Mouse (Mus musculus): ENCODE results near the gene Memo1. TPM values are rescaled to one million over a fixed set of nuclear protein-coding genes. Genes with fewer than 3 reads are reported as not detected.

Memo1 gene
- polyA plus RNA-seq, 1 experiment from 2014 or later: 86.4 TPM

DNA sequence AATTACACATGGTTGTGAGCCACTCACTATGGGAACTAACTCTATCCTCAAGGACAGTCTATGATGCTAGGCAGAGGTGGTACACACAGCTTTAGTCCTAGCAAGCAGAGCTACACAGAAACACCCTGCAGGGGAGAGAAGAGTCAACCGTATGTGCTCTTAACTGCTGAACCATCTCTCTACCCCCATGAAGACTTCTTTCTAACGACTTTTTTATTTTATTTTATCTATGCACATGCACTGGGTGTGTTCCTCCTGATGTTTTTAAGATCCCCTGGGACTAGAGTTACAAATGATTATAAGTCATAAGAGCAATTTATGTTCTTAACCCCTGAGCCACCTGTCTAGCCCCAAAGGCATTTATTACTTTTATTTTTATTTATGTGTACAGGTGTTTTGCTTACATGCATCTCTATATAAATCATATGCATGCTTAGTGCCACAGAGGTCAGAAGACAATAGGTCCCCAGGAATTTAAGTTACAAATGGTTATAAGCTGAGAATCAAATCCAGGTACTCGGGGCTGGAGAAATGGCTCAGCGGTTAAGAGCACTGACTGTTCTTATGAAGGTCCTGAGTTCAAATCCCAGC is 9.1 kb downstream of the Memo1 start:
- no peaks in the 10 kb centered on the region for H3K4me1 ChIP-seq (ENCODE audit: control insufficient read depth, insufficient read depth, low read length)
- no peaks in the 10 kb centered on the region for H3K9me3 ChIP-seq (ENCODE audit: control insufficient read depth, low read length)
- H3K9ac ChIP-seq (ENCODE audit: low read length): no peak overlapping the region
- no peak for ATAC-seq (ENCODE audit: insufficient read depth, low FRiP score, low TSS enrichment)
- no peak overlapping the region for H3K4me2 ChIP-seq (ENCODE audit: low read depth)
- WGBS: 89% methylated on average over 4 of the region's 4 CpGs
- no peak for DNase-seq (ENCODE audit: low spot score)
- H3K27ac ChIP-seq (ENCODE audit: low read depth, low read length): no peak overlapping the region
- H3K27me3 ChIP-seq (ENCODE audit: control insufficient read depth, insufficient read depth, low read length): no peaks in the 10 kb centered on the region
- no peak overlapping the region for H3K4me3 ChIP-seq (ENCODE audit: low read depth, low read length)
- no peaks in the 10 kb centered on the region for H3K36me3 ChIP-seq (ENCODE audit: control insufficient read depth, insufficient read depth, low read length)

DNA sequence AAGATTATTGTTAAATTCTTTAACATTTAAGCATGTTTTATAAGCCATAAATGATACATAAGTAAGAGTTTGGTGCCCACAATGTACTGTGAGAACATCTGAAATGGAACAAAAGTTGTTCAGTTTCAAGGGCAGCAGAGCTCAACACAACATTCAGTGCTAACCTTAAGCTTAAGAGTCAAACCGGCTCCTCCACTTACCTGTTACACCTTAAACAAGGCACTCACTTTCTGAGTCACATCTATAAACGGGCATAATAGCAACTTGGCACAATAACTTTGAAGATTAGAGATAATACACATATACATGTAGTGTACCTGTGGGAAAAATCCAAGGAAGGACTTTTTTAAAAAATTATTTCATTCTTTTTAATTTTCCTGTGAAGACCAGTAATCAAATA is 9.6 kb downstream of the Memo1 start:
- Histone ChIP-seq H3K4me3 (ENCODE audit: low read depth, low read length) (no peak overlapping the region), H3K27ac (ENCODE audit: low read depth, low read length) (no peak overlapping the region), H3K4me1 (ENCODE audit: control insufficient read depth, insufficient read depth, low read length) (no peaks in the 10 kb centered on the region), H3K36me3 (ENCODE audit: control insufficient read depth, insufficient read depth, low read length) (no peaks in the 10 kb centered on the region), H3K4me2 (ENCODE audit: low read depth) (no peak overlapping the region), H3K27me3 (ENCODE audit: control insufficient read depth, insufficient read depth, low read length) (no peaks in the 10 kb centered on the region), H3K9ac (ENCODE audit: low read length) (no peak overlapping the region), H3K9me3 (ENCODE audit: control insufficient read depth, low read length) (no peaks in the 10 kb centered on the region)
- DNase-seq (ENCODE audit: low spot score) (no peak), ATAC-seq (ENCODE audit: insufficient read depth, low FRiP score, low TSS enrichment) (no peak)
- 87% methylated on average over 2 of the region's 2 CpGs for WGBS

DNA sequence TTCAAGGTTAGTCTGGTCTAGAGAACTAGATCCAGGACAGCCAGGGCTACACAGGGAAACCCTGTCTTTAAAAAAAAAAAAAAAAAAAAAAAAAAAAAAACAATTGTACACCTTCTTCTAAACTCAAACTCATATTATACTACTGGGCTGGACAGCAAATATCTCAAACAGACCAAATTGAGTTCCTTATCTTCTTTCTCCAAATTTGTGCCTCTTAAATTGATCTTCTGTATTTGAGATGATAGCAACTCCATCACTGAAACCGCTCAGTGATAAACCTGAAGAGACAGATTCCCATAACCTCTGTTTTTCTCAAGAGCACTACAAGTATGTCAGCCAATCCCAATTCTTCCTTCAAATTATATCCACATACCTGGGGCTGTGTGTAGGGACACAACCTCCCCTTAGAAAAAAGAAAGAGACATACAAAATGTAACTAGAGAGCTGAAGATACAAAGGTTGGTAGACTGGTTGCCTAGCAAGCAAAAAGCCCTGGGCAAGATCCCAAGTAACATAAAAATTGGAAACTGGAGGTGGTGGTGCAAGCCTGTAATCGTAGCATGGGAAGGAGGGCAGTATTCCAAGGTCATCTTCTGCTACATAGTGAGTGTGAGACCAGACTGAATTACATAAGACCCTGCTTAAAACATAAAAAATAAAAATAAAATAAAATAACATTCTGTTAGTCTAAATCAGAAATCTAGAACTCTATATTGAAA is 10.8 kb downstream of the Memo1 start:
- 93% methylated on average over 2 of the region's 2 CpGs for WGBS
- Histone ChIP-seq H3K27ac (ENCODE audit: low read depth, low read length) (no peak overlapping the region), H3K9ac (ENCODE audit: low read length) (no peak overlapping the region), H3K4me1 (ENCODE audit: control insufficient read depth, insufficient read depth, low read length) (no peaks in the 10 kb centered on the region), H3K4me3 (ENCODE audit: low read depth, low read length) (no peak overlapping the region), H3K27me3 (ENCODE audit: control insufficient read depth, insufficient read depth, low read length) (no peaks in the 10 kb centered on the region), H3K4me2 (ENCODE audit: low read depth) (no peak overlapping the region), H3K9me3 (ENCODE audit: control insufficient read depth, low read length) (no peaks in the 10 kb centered on the region), H3K36me3 (ENCODE audit: control insufficient read depth, insufficient read depth, low read length) (no peaks in the 10 kb centered on the region)
- DNase-seq (ENCODE audit: low spot score) (no peak), ATAC-seq (ENCODE audit: insufficient read depth, low FRiP score, low TSS enrichment) (no peak)

DNA sequence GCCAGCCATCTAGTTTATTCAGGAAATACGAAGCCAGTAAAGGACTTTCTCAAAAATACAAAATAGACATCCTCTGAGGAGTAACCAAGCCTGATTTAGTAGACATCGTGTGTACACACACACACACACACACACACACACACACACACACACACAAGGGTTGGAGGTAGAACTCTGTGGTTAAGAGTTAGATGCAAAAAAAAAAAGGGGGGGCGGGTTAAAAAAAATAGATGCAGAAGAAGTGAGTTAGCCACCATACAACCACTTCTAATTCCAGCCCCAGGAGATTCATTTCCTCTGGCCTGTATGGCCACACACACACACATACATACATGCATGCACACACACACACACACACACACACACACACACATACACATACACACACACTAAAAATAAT is 13.3 kb downstream of the Memo1 start:
- ATAC-seq (ENCODE audit: insufficient read depth, low FRiP score, low TSS enrichment) (no peak), DNase-seq (ENCODE audit: low spot score) (no peak)
- Histone ChIP-seq H3K9ac (ENCODE audit: low read length) (no peak overlapping the region), H3K4me1 (ENCODE audit: control insufficient read depth, insufficient read depth, low read length) (no peaks in the 10 kb centered on the region), H3K9me3 (ENCODE audit: control insufficient read depth, low read length) (no peaks in the 10 kb centered on the region), H3K4me2 (ENCODE audit: low read depth) (no peak overlapping the region), H3K36me3 (ENCODE audit: control insufficient read depth, insufficient read depth, low read length) (no peaks in the 10 kb centered on the region), H3K4me3 (ENCODE audit: low read depth, low read length) (no peak overlapping the region), H3K27ac (ENCODE audit: low read depth, low read length) (no peak overlapping the region), H3K27me3 (ENCODE audit: control insufficient read depth, insufficient read depth, low read length) (no peaks in the 10 kb centered on the region)
- 93% methylated on average over 3 of the region's 3 CpGs for WGBS

DNA sequence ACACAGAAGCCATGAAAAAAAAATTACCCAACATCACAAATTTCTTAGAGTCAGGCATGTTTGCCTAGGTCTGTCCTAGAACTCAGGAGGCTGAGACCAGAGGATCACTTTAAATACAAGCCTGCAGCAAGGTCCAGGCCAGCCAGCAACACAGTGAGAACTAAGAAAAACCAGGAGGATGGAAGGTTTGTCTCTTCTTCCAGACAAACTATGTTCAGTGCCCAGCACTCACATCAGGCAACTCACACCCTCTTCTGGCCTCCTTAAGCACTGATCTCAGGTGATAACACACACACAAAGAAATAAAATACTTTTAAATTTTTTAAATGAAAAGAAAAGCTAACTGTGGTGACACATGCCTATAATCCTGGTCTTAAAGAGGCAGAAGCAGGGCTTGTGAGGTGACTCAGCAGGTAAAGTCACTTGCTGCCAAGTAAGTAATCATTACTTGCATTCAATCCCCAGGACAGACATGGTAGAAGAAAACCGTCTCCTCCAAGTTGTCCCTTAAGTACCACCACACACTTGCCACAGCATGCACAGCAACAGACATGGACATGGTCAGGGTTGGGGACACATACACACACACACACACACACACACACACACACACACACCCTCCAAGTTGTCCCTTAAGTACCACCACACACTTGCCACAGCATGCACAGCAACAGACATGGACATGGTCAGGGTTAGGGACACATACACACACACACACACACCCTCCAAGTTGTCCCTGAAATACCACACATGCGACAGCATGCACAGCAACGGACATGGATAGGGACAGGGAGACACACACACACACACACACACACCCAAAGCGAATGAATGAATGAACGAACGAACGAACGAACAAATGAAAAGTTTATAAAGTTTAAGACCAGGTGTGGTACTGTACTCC is 16.1 kb downstream of the Memo1 start:
- H3K36me3 ChIP-seq (ENCODE audit: control insufficient read depth, insufficient read depth, low read length): no peaks in the 10 kb centered on the region
- ATAC-seq (ENCODE audit: insufficient read depth, low FRiP score, low TSS enrichment) (no peak), DNase-seq (ENCODE audit: low spot score) (no peak)
- no peak overlapping the region for H3K27ac ChIP-seq (ENCODE audit: low read depth, low read length)
- no peak overlapping the region for H3K9ac ChIP-seq (ENCODE audit: low read length)
- 92% methylated on average over 8 of the region's 8 CpGs for WGBS
- H3K9me3 ChIP-seq (ENCODE audit: control insufficient read depth, low read length): no peaks in the 10 kb centered on the region
- no peak overlapping the region for H3K4me2 ChIP-seq (ENCODE audit: low read depth)
- H3K4me3 ChIP-seq (ENCODE audit: low read depth, low read length): no peak overlapping the region
- no peaks in the 10 kb centered on the region for H3K27me3 ChIP-seq (ENCODE audit: control insufficient read depth, insufficient read depth, low read length)
- no peaks in the 10 kb centered on the region for H3K4me1 ChIP-seq (ENCODE audit: control insufficient read depth, insufficient read depth, low read length)

DNA sequence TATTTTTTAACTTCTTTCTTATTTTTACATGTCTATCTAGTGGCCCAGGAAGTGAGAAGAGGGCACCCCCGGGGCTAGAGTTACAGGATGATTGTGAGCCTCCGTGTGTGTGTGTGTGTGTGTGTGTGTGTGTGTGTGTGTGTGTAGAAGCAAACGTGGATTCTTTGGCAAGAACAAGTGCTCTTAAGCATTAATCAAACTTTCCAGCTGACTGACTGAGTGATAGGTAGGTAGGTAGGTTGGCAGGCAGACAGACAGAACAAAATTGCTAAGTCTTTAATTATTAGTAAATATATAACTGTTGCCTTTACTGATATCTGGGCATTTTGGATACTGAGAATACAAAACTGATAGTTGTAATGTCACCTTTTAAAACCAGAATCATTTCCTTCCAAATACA is 20.9 kb downstream of the Memo1 start:
- H3K4me1 ChIP-seq (ENCODE audit: control insufficient read depth, insufficient read depth, low read length): no peaks in the 10 kb centered on the region
- no peak overlapping the region for H3K4me3 ChIP-seq (ENCODE audit: low read depth, low read length)
- ATAC-seq (ENCODE audit: insufficient read depth, low FRiP score, low TSS enrichment) (no peak), DNase-seq (ENCODE audit: low spot score) (no peak)
- 89% methylated on average over 3 of the region's 3 CpGs for WGBS
- H3K36me3 ChIP-seq (ENCODE audit: control insufficient read depth, insufficient read depth, low read length): no peaks in the 10 kb centered on the region
- no peaks in the 10 kb centered on the region for H3K27me3 ChIP-seq (ENCODE audit: control insufficient read depth, insufficient read depth, low read length)
- no peak overlapping the region for H3K27ac ChIP-seq (ENCODE audit: low read depth, low read length)
- H3K9ac ChIP-seq (ENCODE audit: low read length): no peak overlapping the region
- H3K9me3 ChIP-seq (ENCODE audit: control insufficient read depth, low read length): no peaks in the 10 kb centered on the region
- no peak overlapping the region for H3K4me2 ChIP-seq (ENCODE audit: low read depth)

DNA sequence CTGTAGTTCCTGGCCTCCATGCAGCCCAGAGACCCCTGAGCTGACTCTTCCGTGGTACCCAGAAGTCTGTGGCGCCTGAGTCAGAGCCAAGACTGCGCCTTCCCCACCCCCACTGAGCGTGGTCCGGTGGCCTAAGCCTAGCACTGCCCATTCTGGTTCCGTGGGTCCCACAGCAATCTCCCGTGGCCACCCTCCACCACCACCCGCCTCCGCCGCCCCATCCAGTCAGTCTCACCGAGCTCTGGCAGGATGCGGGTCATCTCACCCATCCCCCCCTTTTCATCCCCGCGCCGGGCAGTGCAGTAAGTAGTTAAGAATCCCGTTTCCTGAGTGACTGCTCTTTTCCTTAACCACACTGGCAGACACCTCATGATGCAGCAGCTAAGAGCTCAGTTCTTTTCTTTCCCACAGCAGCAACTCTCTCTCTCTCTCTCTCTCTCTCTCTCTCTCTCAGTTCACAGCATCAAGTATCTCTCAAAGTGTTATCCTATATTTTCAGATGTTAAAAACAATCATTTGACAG is 22.6 kb downstream of the Memo1 start:
- Histone ChIP-seq H3K27me3 (ENCODE audit: control insufficient read depth, insufficient read depth, low read length) (no peaks in the 10 kb centered on the region), H3K36me3 (ENCODE audit: control insufficient read depth, insufficient read depth, low read length) (no peaks in the 10 kb centered on the region), H3K27ac (ENCODE audit: low read depth, low read length) (no peak overlapping the region), H3K9me3 (ENCODE audit: control insufficient read depth, low read length) (no peaks in the 10 kb centered on the region), H3K9ac (ENCODE audit: low read length) (no peak overlapping the region), H3K4me3 (ENCODE audit: low read depth, low read length) (no peak overlapping the region), H3K4me2 (ENCODE audit: low read depth) (no peak overlapping the region), H3K4me1 (ENCODE audit: control insufficient read depth, insufficient read depth, low read length) (no peaks in the 10 kb centered on the region)
- ATAC-seq (ENCODE audit: insufficient read depth, low FRiP score, low TSS enrichment) (no peak), DNase-seq (ENCODE audit: low spot score) (no peak)
- WGBS: 76% methylated on average over 16 of the region's 16 CpGs

DNA sequence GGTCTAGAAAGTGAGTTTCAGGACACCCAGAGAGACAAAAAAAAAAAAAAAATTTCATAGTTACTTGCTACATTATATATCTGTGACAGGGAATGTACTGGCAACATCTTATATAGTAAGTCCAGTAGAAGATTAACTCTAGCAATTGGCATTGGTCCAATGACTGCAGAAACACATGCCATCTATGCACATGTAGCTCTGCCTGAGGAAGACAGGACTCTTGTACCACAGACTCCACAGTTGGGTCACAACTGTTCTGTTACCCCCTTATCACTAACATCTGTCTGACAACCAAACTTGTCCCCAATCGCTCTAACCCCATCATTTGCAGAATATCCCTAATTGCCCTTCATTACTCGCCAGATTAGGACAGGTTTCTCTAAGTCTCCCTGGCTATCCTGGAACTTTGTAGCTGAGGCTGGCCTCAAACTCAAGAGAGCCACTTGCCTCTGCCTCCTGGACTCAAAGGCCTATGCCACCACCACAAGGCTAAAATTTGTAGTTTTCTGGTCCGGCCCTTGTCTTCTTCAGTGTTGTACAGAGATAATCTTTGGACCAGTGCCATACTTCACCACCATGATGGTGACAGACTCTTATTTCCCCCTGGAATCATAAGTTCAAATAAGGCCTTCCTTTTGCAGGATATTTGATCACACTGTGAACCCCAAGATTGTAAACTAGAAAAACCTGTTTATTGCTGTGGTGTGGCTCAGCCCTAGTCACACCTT is 23.6 kb downstream of the Memo1 start:
- Histone ChIP-seq H3K27me3 (ENCODE audit: control insufficient read depth, insufficient read depth, low read length) (no peaks in the 10 kb centered on the region), H3K4me1 (ENCODE audit: control insufficient read depth, insufficient read depth, low read length) (no peaks in the 10 kb centered on the region), H3K27ac (ENCODE audit: low read depth, low read length) (no peak overlapping the region), H3K4me2 (ENCODE audit: low read depth) (no peak overlapping the region), H3K9ac (ENCODE audit: low read length) (no peak overlapping the region), H3K9me3 (ENCODE audit: control insufficient read depth, low read length) (no peaks in the 10 kb centered on the region), H3K4me3 (ENCODE audit: low read depth, low read length) (no peak overlapping the region), H3K36me3 (ENCODE audit: control insufficient read depth, insufficient read depth, low read length) (no peaks in the 10 kb centered on the region)
- 95% methylated on average over 3 of the region's 3 CpGs for WGBS
- DNase-seq (ENCODE audit: low spot score): no peak
- ATAC-seq (ENCODE audit: insufficient read depth, low FRiP score, low TSS enrichment): no peak
